Mouse (Mus musculus) limb, embryonic 12.5 days (tissue): ENCODE data around the gene Stard7. TPM values are rescaled to one million over a fixed set of nuclear protein-coding genes. Genes with fewer than 3 reads are reported as not detected.
"Not testable (repeated sequence)": the region's sequence is repeated elsewhere in the genome, so short reads cannot be mapped to it uniquely, and the experiment has no call there.

ENCODE experiments used
- ATAC-seq: fragments of 200-750 bp; cut with Nextera tagmentation; 2 replicates; pipeline ENCODE4 v1.8.0; 2017; ENCODE audit warnings: low read depth, moderate TSS enrichment; ENCODE audit not compliant: insufficient number of reproducible peaks, insufficient read depth, low FRiP score, low TSS enrichment
- H3K27ac ChIP-seq: fragments of 300-500 bp; sonication (generic); 2 replicates; pipeline ENCODE4 v1.5.1; 2016; ENCODE audit warnings: mild to moderate bottlenecking, moderate library complexity
- H3K27me3 ChIP-seq: fragments of 300-500 bp; sonication (generic); 2 replicates; pipeline ENCODE4 v1.6.1; 2016; ENCODE audit warnings: mild to moderate bottlenecking, moderate library complexity
- H3K36me3 ChIP-seq: fragments of 300-500 bp; sonication (generic); 2 replicates; pipeline ENCODE4 v1.6.1; 2016; ENCODE audit warnings: mild to moderate bottlenecking, moderate library complexity
- H3K4me1 ChIP-seq: fragments of 300-500 bp; sonication (generic); replicated peaks from 2 replicates; pipeline ENCODE4 v1.6.1; 2016
- H3K4me2 ChIP-seq: fragments of 300-500 bp; sonication (generic); 2 replicates; pipeline ENCODE4 v1.6.1; 2016; ENCODE audit warnings: mild to moderate bottlenecking, moderate library complexity
- H3K4me3 ChIP-seq: fragments of 300-500 bp; sonication (generic); replicated peaks from 2 replicates; pipeline ENCODE4 v1.5.1; 2016; ENCODE audit warnings: mild to moderate bottlenecking
- H3K9ac ChIP-seq: fragments of 300-500 bp; sonication (generic); replicated peaks from 2 replicates; pipeline ENCODE4 v1.6.1; 2016; ENCODE audit warnings: mild to moderate bottlenecking, moderate library complexity
- H3K9me3 ChIP-seq: fragments of 300-500 bp; sonication (generic); 2 replicates; pipeline ENCODE4 v1.6.1; 2016; ENCODE audit warnings: mild to moderate bottlenecking, moderate library complexity
- WGBS: fragments of 180-500 bp; shearing (Covaris S2); methylation state at CpG from one replicate; pipeline ENCODE4 v1.1.7; 2016; 5-methylcytosine and 5-hydroxymethylcytosine counted together
- polyA plus RNA-seq: library from polyadenylated mRNA; unstranded; fragments of >200 nt; fragmentation: Nextera tagmentation; extraction: Ambion mirVana; gene quantifications from 2 replicates; pipeline ENCODE4 v1.2.1, GENCODE M21; 2016

Gene Stard7
- polyA plus RNA-seq, 1 experiment from 2014 or later, result 86.5 TPM

DNA sequence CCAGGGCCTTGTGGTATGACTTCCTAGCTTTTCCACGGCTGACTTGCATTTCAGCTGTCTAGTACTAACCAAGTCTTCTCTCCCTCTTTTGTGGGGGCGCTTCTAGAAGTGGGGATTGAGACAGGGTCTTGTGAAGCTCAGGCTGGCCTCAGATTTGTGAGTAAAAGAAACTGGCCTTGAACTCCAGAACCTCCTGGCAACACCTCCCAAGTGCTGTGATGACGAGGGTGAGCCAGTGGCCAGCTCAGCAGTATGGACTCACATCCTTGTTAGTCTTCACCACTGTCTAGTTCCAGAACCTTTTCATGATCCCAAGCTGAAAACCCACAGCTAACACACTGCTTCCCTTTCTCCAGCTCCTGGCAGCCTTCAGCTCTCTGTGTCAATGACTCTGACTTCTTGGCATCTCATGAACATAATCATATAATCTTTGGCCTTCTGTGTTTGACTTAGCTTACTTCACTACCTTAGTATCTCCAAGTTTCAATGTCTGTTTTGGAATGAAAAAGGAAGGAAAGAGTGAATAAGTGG is 15.3 kb upstream of the Stard7 start:
- H3K27ac ChIP-seq, result no peak overlapping the region
- no peaks in the 10 kb centered on the region for H3K27me3 ChIP-seq
- H3K36me3 ChIP-seq, result peaks cover 53% of the 10 kb centered on the region
- no peaks in the 10 kb centered on the region for H3K4me1 ChIP-seq
- ATAC-seq, result no peak
- no peak overlapping the region for H3K4me2 ChIP-seq
- no peak overlapping the region for H3K9ac ChIP-seq
- no peak overlapping the region for H3K4me3 ChIP-seq
- no peaks in the 10 kb centered on the region for H3K9me3 ChIP-seq
- 84% methylated on average over 3 of the region's 3 CpGs for WGBS

GRCm38 (mm10) chr2:127255294-127255693 is 14.7 kb upstream of the Stard7 start:
- Histone ChIP-seq H3K27ac (no peak overlapping the region), H3K27me3 (no peaks in the 10 kb centered on the region), H3K9ac (no peak overlapping the region), H3K36me3 (peaks cover 56% of the 10 kb centered on the region), H3K9me3 (no peaks in the 10 kb centered on the region), H3K4me1 (no peaks in the 10 kb centered on the region), H3K4me2 (no peak overlapping the region), H3K4me3 (no peak overlapping the region)
- WGBS, result 80% methylated on average over 6 of the region's 6 CpGs
- ATAC-seq, result no peak

DNA sequence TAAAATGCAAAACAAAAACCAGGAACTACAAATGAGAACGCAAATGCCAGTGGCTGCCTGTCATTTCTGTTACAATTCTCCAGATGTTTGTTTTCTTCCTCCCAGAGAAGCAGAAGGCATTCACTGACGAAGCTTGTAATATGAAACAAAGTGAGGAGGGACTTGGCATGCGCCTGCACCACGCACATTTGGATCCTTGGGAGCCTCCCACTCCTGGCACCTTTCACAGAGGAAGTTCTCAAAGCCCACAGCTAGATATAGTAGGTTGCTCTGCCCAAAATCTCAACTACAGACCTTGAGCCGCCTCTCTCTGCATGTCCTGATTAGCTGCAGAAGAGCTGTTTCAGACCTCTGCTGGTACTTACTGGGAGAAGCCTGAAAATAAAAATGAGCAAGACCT is 10.7 kb upstream of the Stard7 start:
- Histone ChIP-seq H3K27me3 (no peaks in the 10 kb centered on the region), H3K9ac (no peak overlapping the region), H3K27ac (no peak overlapping the region), H3K4me3 (no peak overlapping the region), H3K36me3 (peaks cover 48% of the 10 kb centered on the region), H3K4me2 (no peak overlapping the region), H3K4me1 (no peaks in the 10 kb centered on the region), H3K9me3 (no peaks in the 10 kb centered on the region)
- 90% methylated on average over 5 of the region's 5 CpGs for WGBS
- ATAC-seq, result no peak

GRCm38 (mm10) chr2:127262480-127262879 is 7.5 kb upstream of the Stard7 start:
- H3K27me3 ChIP-seq, result no peaks in the 10 kb centered on the region

GRCm38 (mm10) chr2:127267854-127268253 is 2.2 kb upstream of the Stard7 start:
- ATAC-seq, result no peak
- Histone ChIP-seq H3K4me3 (no peak overlapping the region), H3K4me2 (no peak overlapping the region), H3K36me3 (peaks cover 5% of the 10 kb centered on the region; the same call in 1 of the 2 replicates), H3K27ac (no peak overlapping the region), H3K27me3 (no peaks in the 10 kb centered on the region), H3K9me3 (no peaks in the 10 kb centered on the region), H3K4me1 (peaks cover 7% of the 10 kb centered on the region), H3K9ac (no peak overlapping the region)
- WGBS, result 53% methylated on average over 4 of the region's 4 CpGs

More at GRCm38 (mm10) chr2:127262480-127262879, 7.5 kb upstream of the Stard7 start:
- Histone ChIP-seq H3K9ac (no peak overlapping the region), H3K36me3 (peaks cover 29% of the 10 kb centered on the region), H3K9me3 (no peaks in the 10 kb centered on the region), H3K4me1 (no peaks in the 10 kb centered on the region), H3K4me2 (no peak overlapping the region), H3K27ac (no peak overlapping the region), H3K4me3 (no peak overlapping the region)
- ATAC-seq, result no peak

DNA sequence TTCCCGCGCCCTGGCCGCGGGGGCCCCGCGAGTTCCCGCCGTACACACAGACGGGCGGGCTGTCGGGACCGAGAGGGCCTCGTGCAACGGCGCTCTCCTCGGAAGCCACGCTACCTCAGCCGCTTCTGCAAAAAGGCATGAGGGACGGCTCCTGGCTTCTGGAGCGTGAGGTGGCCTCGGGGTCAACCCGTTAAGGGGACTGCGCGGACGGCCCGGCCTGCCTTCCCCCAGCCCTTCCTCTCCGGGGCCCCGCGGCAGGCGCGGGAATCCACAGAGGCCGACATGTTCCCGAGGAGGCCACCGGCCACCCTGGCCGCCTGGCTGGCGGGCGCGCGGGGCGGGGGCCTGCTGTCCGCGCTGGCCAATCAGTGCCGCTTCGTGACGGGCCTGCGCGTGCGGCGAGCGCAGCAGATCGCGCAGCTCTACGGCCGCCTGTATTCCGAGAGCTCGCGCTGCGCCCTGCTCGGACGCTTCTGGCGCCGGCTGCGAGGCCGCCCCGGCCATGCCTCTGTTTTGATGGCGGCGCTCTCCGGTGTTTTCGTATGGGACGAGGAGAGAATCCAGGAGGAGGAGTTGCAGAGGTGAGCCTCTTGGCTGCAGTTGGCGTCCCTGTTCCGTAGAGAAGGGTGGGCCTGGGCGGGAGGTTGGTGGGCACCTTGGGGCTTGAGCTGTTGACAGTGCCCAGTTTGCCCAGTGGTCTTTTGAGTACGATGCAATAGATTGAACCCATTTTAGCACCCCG is 453 bp downstream of the Stard7 start:
- peak; percentile 92 for ATAC-seq
- H3K4me2 ChIP-seq, result peak overlapping the region; percentile 82
- H3K9ac ChIP-seq, result peak overlapping the region; percentile 93
- no peaks in the 10 kb centered on the region for H3K9me3 ChIP-seq
- under 1% methylated on average over 75 of the region's 75 CpGs for WGBS
- H3K27me3 ChIP-seq, result no peaks in the 10 kb centered on the region
- H3K36me3 ChIP-seq, result peaks cover 6% of the 10 kb centered on the region; the same call in 1 of the 2 replicates
- H3K4me3 ChIP-seq, result peak overlapping the region; percentile 97
- H3K4me1 ChIP-seq, result peaks cover 7% of the 10 kb centered on the region
- H3K27ac ChIP-seq, result peak overlapping the region; percentile 95

DNA sequence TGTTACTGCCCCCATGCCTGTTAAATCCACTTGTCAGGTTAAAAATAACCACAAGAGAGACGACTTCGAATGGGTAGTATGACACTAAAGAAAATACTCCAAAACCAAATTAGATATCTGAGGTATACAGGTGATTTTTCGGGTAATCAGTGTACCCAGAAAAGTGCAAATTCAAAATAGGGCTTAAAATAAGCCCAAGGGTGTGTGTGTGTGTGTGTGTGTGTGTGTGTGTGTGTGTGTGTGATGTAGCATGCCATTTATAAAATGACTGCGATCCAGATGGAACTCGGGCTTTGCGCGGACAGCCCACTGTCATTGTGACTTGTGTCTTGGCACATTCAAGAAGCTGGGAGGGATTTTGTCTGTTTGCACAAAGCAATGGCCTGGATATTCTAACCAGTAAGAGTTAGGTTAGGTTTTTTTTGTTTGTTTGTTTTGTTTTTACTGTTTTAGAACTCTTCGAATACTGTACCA is 1.1 kb downstream of the Stard7 start:
- no peak for ATAC-seq
- Histone ChIP-seq H3K4me2 (peak overlapping the region; percentile 82), H3K4me1 (peaks cover 7% of the 10 kb centered on the region), H3K9me3 (no peaks in the 10 kb centered on the region), H3K4me3 (peak overlapping the region; percentile 97), H3K27ac (peak overlapping the region; percentile 95), H3K9ac (peak overlapping the region; percentile 93), H3K36me3 (peaks cover 6% of the 10 kb centered on the region; the same call in 1 of the 2 replicates), H3K27me3 (no peaks in the 10 kb centered on the region)
- WGBS, result 21% methylated on average over 8 of the region's 8 CpGs

- H3K27me3 ChIP-seq, H3K4me1 ChIP-seq, H3K4me3 ChIP-seq, H3K36me3 ChIP-seq, H3K4me2 ChIP-seq, ATAC-seq, H3K9me3 ChIP-seq, H3K9ac ChIP-seq, H3K27ac ChIP-seq: not testable (repeated sequence)
- WGBS, result 88% methylated on average over 4 of the region's 4 CpGs
These were observed 2.0 kb downstream of the Stard7 start for GRCm38 (mm10) chr2:127272049-127272448.

DNA sequence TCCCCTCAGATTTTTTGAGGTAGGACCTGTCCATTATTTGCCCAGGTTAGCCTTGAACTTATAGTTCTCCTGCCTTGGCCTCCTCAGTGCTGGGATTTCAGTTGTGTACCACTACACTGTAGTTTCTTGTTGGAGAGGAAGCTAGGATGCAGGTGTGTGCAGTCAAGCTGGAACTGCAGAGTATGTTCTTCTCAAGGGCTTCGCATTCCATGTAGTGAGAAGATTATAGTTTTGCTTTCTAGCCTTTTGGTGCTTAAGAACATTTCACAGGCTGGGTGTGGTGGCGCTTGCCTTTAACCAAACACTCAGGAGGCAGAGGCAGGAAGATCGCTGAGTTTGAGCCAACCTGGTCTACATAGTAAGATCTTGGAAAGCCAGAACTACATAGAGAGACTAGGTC is 2.8 kb downstream of the Stard7 start:
- Histone ChIP-seq H3K27me3 (no peaks in the 10 kb centered on the region), H3K9ac (no peak overlapping the region), H3K9me3 (no peaks in the 10 kb centered on the region), H3K4me2 (no peak overlapping the region), H3K27ac (no peak overlapping the region), H3K4me3 (no peak overlapping the region), H3K4me1 (peaks cover 7% of the 10 kb centered on the region), H3K36me3 (peaks cover 6% of the 10 kb centered on the region; the same call in 1 of the 2 replicates)
- WGBS, result 95% methylated on average over 3 of the region's 3 CpGs
- ATAC-seq, result no peak

DNA sequence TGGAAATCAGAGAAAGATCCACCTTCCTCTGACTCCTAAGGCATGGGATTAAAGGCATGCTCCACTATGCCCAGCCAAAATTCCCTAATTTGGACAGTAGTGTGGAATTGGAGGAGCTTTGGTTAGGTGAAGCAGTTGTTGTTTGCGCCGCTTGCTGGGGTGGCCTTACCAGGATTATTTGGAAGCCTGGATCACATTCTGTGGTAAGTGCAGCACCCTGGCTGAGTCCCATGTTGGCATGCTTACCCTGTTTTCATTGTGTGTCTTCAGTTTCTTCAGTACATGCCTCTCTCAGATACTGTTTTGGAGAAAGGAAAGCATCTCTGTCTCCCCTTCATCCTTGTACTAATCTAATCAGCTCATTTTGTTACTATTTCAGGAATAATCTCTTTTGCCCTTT is 4.6 kb downstream of the Stard7 start:
- Histone ChIP-seq H3K27me3 (no peaks in the 10 kb centered on the region), H3K27ac (no peak overlapping the region), H3K4me2 (no peak overlapping the region), H3K4me3 (no peak overlapping the region), H3K9ac (no peak overlapping the region), H3K4me1 (peaks cover 7% of the 10 kb centered on the region), H3K9me3 (no peaks in the 10 kb centered on the region), H3K36me3 (peaks cover 6% of the 10 kb centered on the region; the same call in 1 of the 2 replicates)
- 85% methylated on average over 2 of the region's 2 CpGs for WGBS
- ATAC-seq, result no peak

DNA sequence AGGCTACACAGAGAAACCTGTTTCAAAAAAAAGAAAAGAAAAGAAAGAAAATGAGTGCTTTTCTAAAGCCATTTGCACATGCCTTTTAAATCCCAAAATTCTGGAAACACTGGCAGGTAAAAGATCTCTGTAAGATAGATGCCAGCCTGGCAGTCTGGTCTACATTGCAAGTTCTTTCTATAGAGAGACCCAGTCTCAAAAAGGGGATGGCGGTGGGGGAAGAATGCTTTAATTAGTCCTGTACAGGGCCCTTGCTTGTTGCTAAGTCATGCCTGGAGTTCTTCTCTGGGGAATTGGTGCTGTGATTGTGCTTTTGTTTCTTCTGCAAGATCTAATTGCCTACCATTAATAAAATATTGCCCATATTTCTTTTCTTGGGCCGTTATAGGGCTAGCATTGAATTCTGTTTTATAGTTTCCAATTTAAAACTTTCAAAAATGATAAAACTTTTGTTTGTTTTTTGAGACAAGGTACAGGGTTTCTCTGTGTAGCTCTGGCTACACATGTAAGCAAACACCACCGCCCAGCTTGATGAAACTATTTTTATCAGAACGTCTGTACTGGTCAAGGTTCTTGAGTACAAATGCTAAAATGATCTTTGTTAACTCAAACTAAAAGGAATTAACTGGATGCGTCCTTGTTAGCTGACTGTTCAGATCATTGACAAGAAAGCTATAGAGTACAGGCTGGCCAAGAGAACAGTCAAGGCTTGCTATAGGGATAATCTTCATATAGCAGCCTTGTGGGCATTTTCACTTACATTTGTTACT is 5.7 kb downstream of the Stard7 start:
- WGBS, result 84% methylated on average over 5 of the region's 5 CpGs
- no peak overlapping the region for H3K4me3 ChIP-seq
- ATAC-seq, result no peak

More for the DNA sequence above, 5.7 kb downstream of the Stard7 start:
- no peaks in the 10 kb centered on the region for H3K9me3 ChIP-seq
- H3K9ac ChIP-seq, result no peak overlapping the region
- H3K4me2 ChIP-seq, result no peak overlapping the region
- H3K27ac ChIP-seq, result no peak overlapping the region
- H3K36me3 ChIP-seq, result peaks cover 6% of the 10 kb centered on the region; the same call in 1 of the 2 replicates
- H3K4me1 ChIP-seq, result peaks cover 7% of the 10 kb centered on the region
- no peaks in the 10 kb centered on the region for H3K27me3 ChIP-seq
